Mouse (Mus musculus) liver, adult 2 months (tissue): ENCODE measurements around the gene A630089N07Rik. TPM values are rescaled to one million over a fixed set of nuclear protein-coding genes. Genes with fewer than 3 reads are reported as not detected.
"Not testable (repeated sequence)": the region's sequence is repeated elsewhere in the genome, so short reads cannot be mapped to it uniquely, and the experiment has no call there.

Source experiments
- DNase-seq: peaks from one replicate; pipeline ENCODE4 v3.0.0-alpha.2; 2011; ENCODE audit warnings: low read depth, low spot score; ENCODE audit errors: extremely low read depth
- H3K27ac ChIP-seq: fragments of 200-500 bp; replicated peaks from 2 replicates; pipeline ENCODE4 v1.5.1; 2012; ENCODE audit warnings: low read depth, mild to moderate bottlenecking, control low read depth, inconsistent platforms, low read length; ENCODE audit not compliant: insufficient read depth
- H3K27me3 ChIP-seq: fragments of 200-500 bp; 2 replicates; pipeline ENCODE4 v1.6.1; 2012; ENCODE audit warnings: mild to moderate bottlenecking, moderate library complexity, low read length, inconsistent platforms; ENCODE audit not compliant: control insufficient read depth, insufficient read depth
- H3K36me3 ChIP-seq: fragments of 200-500 bp; 2 replicates; pipeline ENCODE4 v1.6.1; 2012; ENCODE audit warnings: low read length, inconsistent platforms; ENCODE audit not compliant: control insufficient read depth, insufficient read depth
- H3K4me1 ChIP-seq: fragments of 200-500 bp; 2 replicates; pipeline ENCODE4 v1.6.1; 2011; ENCODE audit warnings: low read length; ENCODE audit not compliant: control insufficient read depth, insufficient read depth
- H3K4me3 ChIP-seq: fragments of 200-500 bp; 2 replicates; pipeline ENCODE4 v1.5.1; 2011; ENCODE audit warnings: low read depth, mild to moderate bottlenecking, control low read depth, low read length, moderate library complexity; ENCODE audit not compliant: insufficient read depth
- H3K79me2 ChIP-seq: fragments of 200-500 bp; 2 replicates; pipeline ENCODE4 v1.6.1; 2012; ENCODE audit warnings: inconsistent platforms, mild to moderate bottlenecking, low read length, moderate library complexity; ENCODE audit not compliant: control insufficient read depth, insufficient read depth
- H3K9ac ChIP-seq: fragments of 200-500 bp; 2 replicates; pipeline ENCODE4 v1.6.1; 2012; ENCODE audit warnings: low read depth, mild to moderate bottlenecking, control low read depth, inconsistent platforms, low read length
- CTCF ChIP-seq: fragments of 200-500 bp; IDR thresholded peaks from 2 replicates; pipeline ENCODE4 v1.5.1; 2011; ENCODE audit warnings: low read depth, low read length, control low read depth
- POLR2A ChIP-seq: fragments of 200-500 bp; IDR thresholded peaks from 2 replicates; pipeline ENCODE4 v1.6.1; 2011; ENCODE audit warnings: low read length, control low read depth; ENCODE audit not compliant: insufficient read depth; ENCODE audit errors: extremely low read depth
- WGBS: fragments of 180-500 bp; shearing (Covaris S2); methylation state at CpG from one replicate; pipeline ENCODE4 v1.1.7; 2018; 5-methylcytosine and 5-hydroxymethylcytosine counted together
- polyA plus RNA-seq: library from polyadenylated mRNA; depleted of rRNA; stranded (reverse); fragments of >200 nt; gene quantifications from 2 replicates; pipeline ENCODE4 v1.2.3, GENCODE M21; 2012; rRNA removed
- total RNA-seq: library from RNA; depleted of rRNA; stranded (reverse); fragments of >200 nt; gene quantifications from 2 replicates; pipeline ENCODE4 v1.2.3, GENCODE M21; 2014; rRNA removed

A630089N07Rik gene
- total RNA-seq (2.2 and 2.7 TPM in 2 replicates), polyA plus RNA-seq (0.26 and 0.59 TPM in 2 replicates)

GRCm38 (mm10) chr16:98081889-98082818 is at the start of gene A630089N07Rik:
Gene A630089N07Rik (minus strand): TSS chr16:98082450.
- peak; percentile 83 for DNase-seq
- 0 out of 2 replicates have a peak within 1 kb of the TSS, but pooled peaks have one; percentile 20 for H3K27ac ChIP-seq
- H3K36me3 ChIP-seq, H3K4me1 ChIP-seq, H3K79me2 ChIP-seq, H3K27me3 ChIP-seq: not testable (repeated sequence)
- whole genome bisulfite sequencing: under 1% methylated on average over 25 of the region's 25 CpGs
- H3K9ac ChIP-seq: peak within 1 kb of the TSS; percentile 66
- peak within 1 kb of the TSS; percentile 87 for H3K4me3 ChIP-seq

- no peaks in the 10 kb centered on the region for H3K27me3 ChIP-seq
- DNase-seq: no peak
- TF ChIP-seq POLR2A (no peak), CTCF (no peak)
- no peaks in the 10 kb centered on the region for H3K79me2 ChIP-seq
- no peaks in the 10 kb centered on the region for H3K36me3 ChIP-seq
- no peaks in the 10 kb centered on the region for H3K4me1 ChIP-seq
- no peak overlapping the region for H3K4me3 ChIP-seq
- no peak overlapping the region for H3K27ac ChIP-seq
- H3K9ac ChIP-seq: no peak overlapping the region
- WGBS: 98% methylated on average over 11 of the region's 11 CpGs
These were observed 24.9 kb upstream of the A630089N07Rik start for GRCm38 (mm10) chr16:98107109-98107508.

GRCm38 (mm10) chr16:98081550-98081888 is 731 bp downstream of the A630089N07Rik start:
- H3K27ac ChIP-seq, H3K36me3 ChIP-seq, H3K4me1 ChIP-seq, H3K79me2 ChIP-seq, H3K27me3 ChIP-seq: not testable (repeated sequence)
- peak; percentile 12 for DNase-seq
- Histone ChIP-seq H3K9ac (peak overlapping the region; percentile 66), H3K4me3 (peak overlapping the region; percentile 87)
- WGBS: 0% methylated on average over 9 of the region's 9 CpGs

GRCm38 (mm10) chr16:98081140-98081539 is 1.1 kb downstream of the A630089N07Rik start:
- H3K79me2 ChIP-seq, H3K9ac ChIP-seq, H3K4me3 ChIP-seq, H3K27ac ChIP-seq, H3K4me1 ChIP-seq, H3K27me3 ChIP-seq, H3K36me3 ChIP-seq: not testable (repeated sequence)
- 94% methylated on average over 1 of the region's 1 CpGs for WGBS
- peak; percentile 12 for DNase-seq

GRCm38 (mm10) chr16:98079382-98079781 is 2.9 kb downstream of the A630089N07Rik start:
- not testable (repeated sequence) for H3K36me3 ChIP-seq, H3K4me1 ChIP-seq
- 90% methylated on average over 3 of the region's 3 CpGs for WGBS

GRCm38 (mm10) chr16:98041676-98042075 is 40.6 kb downstream of the A630089N07Rik start:
- 75% methylated on average over 2 of the region's 2 CpGs for WGBS
- Histone ChIP-seq H3K79me2 (no peaks in the 10 kb centered on the region), H3K36me3 (no peaks in the 10 kb centered on the region), H3K27me3 (no peaks in the 10 kb centered on the region), H3K4me3 (no peak overlapping the region), H3K9ac (no peak overlapping the region), H3K27ac (no peak overlapping the region), H3K4me1 (no peaks in the 10 kb centered on the region)
- DNase-seq: peak; percentile 61
- TF ChIP-seq POLR2A (no peak), CTCF (peak; percentile 38)

More at GRCm38 (mm10) chr16:98079382-98079781, 2.9 kb downstream of the A630089N07Rik start:
- H3K9ac ChIP-seq, H3K27me3 ChIP-seq, DNase-seq, H3K79me2 ChIP-seq, H3K27ac ChIP-seq, H3K4me3 ChIP-seq: not testable (repeated sequence)

GRCm38 (mm10) chr16:98034971-98035370 is 47.3 kb downstream of the A630089N07Rik start:
- not testable (repeated sequence) for H3K27ac ChIP-seq, H3K4me3 ChIP-seq, H3K9ac ChIP-seq, H3K79me2 ChIP-seq, H3K36me3 ChIP-seq, H3K27me3 ChIP-seq, DNase-seq, H3K4me1 ChIP-seq
- WGBS: 98% methylated on average over 2 of the region's 2 CpGs

GRCm38 (mm10) chr16:98026186-98026585 is 56.1 kb downstream of the A630089N07Rik start:
- not testable (repeated sequence) for H3K9ac ChIP-seq, H3K4me1 ChIP-seq, H3K27ac ChIP-seq, H3K36me3 ChIP-seq, H3K79me2 ChIP-seq, H3K27me3 ChIP-seq, H3K4me3 ChIP-seq, DNase-seq
- 93% methylated on average over 8 of the region's 8 CpGs for whole genome bisulfite sequencing
